Mouse (Mus musculus) embryo, embryonic 11 days (tissue): ENCODE measurements at regions not wholly inside any gene's neighbourhood (a gene's known extent, or its start where the extent isn't known, plus 50 kb on each side); places are given as distances from the start of the nearest gene placed in this dataset.
A peak's percentile ranks its signal among the peaks of the same experiment; 100 is the strongest.

Experiments
- DNase-seq: peaks from one replicate; pipeline ENCODE4 v3.0.0-alpha.2; 2015

DNA sequence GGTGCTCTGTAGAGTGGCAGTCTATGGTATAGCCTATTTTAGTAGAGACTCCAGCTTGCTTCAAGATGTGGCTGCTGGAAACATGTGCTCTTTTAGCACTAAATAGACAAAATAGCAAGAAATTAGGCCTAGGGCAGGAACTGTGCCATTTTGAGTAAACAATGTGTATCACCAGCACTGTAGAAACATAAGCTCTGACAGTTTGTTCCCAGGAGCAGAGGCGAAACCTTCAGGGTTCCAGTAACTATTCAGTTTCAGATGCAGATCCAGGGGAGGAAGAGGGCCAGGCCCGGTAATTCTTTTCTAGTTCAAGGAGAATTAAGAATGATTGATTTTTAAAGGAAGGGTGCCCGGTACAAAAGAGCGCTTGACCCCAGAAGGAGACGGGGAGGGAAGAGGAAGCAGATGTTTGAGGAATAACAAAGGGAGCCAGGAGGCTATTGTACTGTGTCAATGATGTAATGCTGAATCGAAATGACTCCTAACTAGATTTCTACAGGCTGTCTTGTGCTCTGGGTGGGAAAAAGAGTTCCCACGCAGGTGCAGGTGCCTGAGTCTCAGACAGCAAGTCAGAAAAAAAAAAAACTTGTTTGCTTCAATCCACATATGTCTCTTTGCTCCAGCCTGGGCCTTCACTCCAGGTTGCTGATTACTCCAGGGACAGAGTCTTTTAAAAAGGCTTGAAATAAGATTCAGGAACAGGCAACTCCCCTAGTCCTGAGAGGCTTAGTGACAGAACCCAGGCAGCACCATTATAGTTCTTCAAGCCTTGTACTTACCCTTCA lies 57.4 kb upstream of the Tex13c2 start:
- DNase-seq: peak; percentile 40
